Mouse (Mus musculus): ENCODE data around the gene Mrps7. TPM values are rescaled to one million over a fixed set of nuclear protein-coding genes. Genes with fewer than 3 reads are reported as not detected.

Mrps7 gene
- total RNA-seq, 2 experiments from 2014 or later: 50.2 to 54.2 TPM

DNA sequence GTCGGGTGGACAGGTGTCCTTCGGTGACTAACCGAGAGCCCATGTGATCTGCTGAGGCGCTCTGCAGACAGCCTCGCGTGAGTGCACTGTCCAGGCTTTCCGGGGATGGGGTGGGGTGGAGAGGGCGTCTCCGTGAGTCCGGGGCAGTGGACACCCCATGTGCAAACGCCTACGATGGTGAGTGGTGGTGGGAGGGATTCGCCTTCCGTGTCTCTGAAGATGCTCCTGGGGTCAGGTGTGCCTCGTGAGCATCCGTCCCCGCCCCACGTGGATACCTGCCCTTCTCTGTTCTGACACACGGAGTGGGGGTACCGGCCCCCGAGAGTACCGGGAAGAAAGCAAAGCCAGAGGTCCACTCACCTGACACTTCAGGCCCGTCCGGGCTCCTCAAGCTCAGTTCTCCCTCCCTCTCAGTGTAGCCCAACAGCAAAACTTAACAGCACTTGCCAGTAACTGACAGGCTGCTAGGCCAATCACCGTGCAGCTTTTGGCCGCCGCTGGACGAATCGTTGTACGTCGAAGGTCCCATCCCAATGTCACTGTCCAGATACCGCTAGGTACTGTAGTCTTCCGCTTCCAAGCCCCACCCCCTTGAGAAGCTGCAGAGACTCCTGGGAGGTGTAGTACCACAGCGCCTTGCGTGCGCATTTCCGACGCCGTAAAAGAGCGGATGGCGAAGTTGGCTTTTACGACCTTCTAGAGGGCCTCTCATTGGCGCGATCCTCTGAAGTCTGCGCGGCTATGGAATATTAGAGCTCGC, 24.2 kb downstream of the Mrps7 start, which contains the start of gene Slc25a19:
Slc25a19 (minus strand) TSS at position 591 of the 760 bp plus-strand sequence.
- peak; percentile 97 to 98 for DNase-seq (ENCODE audit: low spot score in 2 of 2)

DNA sequence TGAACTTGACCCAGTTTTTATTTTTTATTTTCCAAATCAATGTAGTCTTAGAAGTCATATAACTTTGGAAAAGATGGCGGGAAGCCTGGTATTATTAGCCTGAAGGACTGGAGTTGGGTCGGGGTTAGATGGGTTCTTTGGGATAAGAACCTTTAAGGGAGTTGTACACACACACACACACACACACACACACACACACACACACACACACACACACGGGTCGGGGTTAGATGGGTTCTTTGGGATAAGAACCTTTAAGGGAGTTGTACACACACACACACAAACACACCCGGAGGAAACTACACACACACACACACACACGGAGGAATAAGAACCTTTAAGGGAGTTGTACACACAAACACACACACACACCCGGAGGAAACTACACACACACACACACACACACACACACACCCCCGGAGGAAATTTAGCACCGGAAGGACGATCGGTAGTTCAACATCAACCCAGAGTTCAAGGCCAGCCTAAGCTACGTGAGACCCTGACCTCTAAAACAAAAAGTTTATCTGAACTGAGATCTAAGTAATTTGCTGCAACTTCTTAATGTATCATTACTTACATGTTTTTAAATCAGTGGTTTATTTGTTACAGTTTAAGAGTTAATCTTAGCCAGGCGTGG, 24.9 kb downstream of the Mrps7 start:
- DNase-seq (ENCODE audit: low spot score in 2 of 2): no peak

DNA sequence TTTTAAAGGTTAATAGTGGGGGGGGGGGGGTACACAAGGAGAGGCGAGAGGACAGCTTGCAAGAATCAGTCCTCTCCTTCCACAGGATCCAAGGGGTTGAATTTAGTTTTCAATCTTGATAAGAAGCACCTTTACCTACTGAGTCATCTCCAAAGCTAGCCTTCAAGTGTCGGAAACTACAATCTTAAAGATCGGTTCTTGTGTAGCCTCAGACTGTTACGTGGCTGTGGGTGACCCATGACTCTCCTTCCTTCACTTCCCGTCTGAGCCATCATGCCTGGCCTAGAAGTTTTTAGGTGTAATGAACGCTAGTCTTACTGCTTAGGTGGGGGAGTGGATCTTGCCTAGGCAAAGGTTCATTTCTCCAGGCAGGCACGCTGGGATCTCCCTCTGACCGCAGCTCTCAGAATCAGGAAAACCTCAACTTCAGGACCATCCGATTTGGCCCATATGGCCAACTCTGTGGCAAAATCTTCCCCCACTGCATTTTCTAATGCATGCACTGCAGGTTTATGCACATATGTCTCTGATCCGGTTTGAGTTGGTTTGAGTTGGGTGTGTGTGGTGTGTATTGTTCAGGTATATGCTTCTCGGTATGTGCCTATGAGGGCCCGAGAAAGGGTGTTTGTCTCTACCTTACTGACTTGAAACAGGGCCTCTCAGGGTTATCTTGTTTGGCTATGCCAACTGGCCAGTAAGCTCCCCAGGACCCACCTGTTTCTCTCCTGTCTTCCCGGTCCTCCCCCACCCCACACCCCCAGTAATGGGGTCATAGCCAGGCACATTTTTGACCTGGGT, 26.2 kb downstream of the Mrps7 start:
- no peak for DNase-seq (ENCODE audit: low spot score in 2 of 2)

DNA sequence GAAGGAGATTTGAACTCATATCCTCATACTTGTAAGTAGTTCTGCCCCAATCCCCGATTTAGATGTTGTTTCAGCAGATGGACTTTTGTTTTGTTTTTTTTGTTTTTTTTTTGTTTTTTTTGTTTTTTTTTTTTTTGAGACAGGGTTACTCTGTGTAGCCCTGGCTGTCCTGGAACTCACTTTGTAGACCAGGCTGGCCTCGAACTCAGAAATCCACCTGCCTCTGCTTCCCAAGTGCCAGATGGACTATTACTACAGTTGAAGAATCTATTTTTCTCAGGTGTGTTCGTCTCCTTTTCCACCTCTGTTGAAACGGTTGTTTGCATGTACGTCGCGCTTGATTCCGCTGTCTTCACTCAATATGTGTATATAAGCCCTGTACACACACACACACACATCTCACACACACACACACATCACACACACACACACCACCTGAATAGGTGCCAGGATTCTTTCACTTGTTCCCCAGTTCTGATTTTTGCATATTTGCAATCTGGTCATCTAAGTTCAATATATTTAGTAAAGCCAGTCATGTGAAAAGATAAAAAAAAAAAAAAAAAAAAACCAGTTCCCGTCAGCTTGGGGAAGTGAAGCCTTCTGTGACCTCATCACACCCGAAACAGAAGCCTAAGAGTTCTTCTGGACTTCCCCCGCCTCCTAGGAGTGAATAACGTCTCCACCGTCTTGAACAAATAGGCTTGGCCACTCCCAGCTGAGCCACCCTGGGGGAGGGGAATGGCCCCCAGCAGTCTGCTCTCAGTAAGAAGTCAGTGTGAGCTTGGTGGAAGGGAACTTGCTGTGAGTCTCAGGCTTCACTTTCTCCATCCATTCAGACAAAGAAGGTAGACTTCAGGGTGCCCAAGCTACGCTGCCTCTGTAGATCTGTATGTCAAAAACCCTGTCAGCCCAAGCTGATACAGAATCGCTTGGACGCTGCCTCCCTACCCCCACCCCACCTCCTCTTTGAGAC, 27.1 kb downstream of the Mrps7 start:
- no peak for DNase-seq (ENCODE audit: low spot score in 2 of 2)

DNA sequence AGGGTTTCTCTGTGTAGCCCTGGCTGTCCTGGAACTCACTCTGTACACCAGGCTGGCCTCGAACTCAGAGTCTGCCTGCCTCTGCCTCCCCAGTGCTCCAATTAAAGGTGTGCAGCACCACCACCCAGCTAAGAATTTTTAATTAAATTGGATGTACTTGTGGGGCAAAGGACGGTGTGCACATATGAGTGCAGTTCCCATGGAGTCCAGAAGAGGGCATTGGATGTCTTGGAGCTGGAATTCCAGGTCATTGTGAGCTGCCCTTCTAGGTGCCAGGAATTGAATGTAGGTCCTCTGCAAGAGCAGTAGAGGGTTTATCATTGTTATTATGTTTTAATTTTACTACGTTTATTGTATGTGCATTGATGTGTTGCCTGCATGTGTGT, 27.8 kb downstream of the Mrps7 start:
- no peak for DNase-seq (ENCODE audit: low spot score in 2 of 2)

DNA sequence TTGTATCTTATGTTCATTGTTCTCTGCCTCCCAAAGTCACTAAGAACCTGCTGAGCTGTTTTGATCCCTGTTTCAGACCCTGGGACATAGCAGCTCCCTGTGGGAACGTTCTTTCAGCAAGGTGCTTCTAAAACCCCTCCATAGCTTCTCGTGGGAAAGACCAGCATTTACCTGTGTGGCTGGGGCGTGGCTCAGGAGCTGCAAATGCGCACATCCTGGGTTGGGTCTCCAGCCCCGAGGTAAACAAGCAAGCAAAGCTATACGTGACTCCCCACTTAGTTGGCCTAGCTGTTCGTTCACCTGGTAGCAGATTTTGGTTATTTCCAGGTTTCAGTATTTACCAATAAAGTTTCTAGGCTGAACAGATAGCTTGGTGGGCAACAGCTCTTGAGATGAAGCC, 28.5 kb downstream of the Mrps7 start:
- DNase-seq (ENCODE audit: low spot score in 2 of 2): no peak

DNA sequence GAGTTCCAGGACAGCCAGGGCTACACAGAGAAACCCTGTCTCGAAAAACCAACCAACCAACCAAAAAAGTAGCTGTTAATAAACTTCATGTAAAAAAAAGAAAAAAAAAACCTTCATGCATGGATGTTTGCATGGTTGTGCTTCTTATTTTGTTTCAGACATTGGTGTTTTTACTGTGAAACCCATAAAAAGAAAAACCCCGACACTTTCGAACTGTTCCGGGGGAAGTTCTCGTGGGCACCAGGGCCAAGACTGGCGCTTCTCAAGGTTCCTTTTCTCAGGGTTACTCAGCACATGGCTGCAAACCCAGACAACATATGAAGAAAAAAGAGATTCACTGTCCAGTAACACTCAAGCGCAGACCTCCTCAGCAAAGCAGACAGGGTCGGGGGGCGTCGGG, 29.1 kb downstream of the Mrps7 start:
- no peak for DNase-seq (ENCODE audit: low spot score in 2 of 2)

DNA sequence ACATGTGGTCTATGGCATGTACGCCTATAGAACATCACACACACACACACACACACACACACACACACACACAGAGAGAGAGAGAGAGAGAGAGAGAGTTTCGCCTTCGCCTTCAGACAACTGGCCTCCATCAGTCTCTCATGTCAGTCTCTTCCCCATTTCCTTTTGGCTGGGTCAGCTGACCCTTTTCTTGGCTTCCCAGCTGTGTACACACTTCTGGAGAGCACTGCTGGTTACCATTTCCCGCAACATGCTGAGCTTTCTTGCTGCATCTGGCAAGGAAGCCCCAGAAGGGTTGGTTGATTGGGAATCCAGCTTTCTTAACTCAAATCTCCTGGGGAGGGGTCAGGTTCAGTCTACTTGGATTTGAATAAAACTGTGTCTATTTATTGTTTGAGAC, 30.4 kb downstream of the Mrps7 start:
- DNase-seq (ENCODE audit: low spot score in 2 of 2): no peak

DNA sequence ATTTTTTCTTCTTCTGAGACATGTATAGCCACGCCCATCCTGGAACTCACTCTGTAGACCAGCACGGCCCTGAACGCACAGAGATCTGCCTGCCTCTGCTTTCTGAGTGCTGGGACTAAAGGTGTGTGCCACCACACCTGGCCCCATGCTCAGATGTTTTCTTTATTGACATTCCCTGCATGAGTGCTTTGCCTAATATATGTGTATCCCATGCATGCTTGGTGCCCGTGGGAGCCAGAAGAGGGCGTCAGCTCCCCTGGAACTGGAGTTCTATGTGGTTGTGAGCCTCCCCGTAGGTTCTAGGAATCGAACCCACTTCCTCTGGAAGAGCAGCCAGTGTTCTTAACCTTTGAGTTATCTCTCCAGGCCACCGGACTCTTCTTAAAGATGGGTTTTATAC, 31.3 kb downstream of the Mrps7 start:
- DNase-seq (ENCODE audit: low spot score in 2 of 2): no peak

DNA sequence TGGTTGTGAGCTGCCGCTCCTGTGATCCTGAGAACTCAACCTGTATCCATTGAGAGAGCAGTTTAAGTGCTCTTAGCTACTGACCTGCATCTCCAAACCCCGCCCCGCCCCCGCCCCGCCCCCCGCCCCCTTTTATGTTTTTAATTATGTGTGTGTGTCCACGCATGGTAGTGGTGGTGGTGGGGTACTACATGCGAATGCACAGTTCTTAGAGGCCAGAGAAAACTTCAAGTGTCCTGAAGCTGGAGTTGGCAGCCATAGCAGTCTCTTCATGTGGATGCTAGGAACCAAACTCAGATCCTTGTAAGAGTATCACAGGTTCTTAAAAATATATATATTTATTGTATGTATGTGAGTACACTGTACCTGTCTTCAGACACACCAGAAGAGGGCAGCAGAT, 31.8 kb downstream of the Mrps7 start:
- no peak for DNase-seq (ENCODE audit: low spot score in 2 of 2)

DNA sequence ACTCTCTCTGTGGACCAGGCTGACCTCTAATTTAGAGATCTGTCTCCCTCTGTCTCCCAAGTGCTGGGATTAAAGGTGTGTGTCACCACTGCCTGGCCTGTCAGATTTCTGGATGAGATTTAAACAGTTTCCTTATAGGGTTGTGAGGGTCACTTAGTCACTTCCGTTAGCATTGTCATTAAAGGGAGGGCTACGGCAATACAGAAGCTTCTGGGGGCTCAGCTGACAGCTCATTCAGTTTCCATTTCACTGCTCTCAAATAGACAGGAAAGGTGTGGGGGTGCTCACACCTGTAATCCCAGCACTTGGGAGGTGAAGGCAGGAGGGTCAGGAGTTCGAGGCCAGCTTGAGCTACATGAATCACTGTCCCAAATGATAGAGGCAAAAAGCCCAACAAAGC, 33.2 kb downstream of the Mrps7 start:
- no peak for DNase-seq (ENCODE audit: low spot score in 2 of 2)

DNA sequence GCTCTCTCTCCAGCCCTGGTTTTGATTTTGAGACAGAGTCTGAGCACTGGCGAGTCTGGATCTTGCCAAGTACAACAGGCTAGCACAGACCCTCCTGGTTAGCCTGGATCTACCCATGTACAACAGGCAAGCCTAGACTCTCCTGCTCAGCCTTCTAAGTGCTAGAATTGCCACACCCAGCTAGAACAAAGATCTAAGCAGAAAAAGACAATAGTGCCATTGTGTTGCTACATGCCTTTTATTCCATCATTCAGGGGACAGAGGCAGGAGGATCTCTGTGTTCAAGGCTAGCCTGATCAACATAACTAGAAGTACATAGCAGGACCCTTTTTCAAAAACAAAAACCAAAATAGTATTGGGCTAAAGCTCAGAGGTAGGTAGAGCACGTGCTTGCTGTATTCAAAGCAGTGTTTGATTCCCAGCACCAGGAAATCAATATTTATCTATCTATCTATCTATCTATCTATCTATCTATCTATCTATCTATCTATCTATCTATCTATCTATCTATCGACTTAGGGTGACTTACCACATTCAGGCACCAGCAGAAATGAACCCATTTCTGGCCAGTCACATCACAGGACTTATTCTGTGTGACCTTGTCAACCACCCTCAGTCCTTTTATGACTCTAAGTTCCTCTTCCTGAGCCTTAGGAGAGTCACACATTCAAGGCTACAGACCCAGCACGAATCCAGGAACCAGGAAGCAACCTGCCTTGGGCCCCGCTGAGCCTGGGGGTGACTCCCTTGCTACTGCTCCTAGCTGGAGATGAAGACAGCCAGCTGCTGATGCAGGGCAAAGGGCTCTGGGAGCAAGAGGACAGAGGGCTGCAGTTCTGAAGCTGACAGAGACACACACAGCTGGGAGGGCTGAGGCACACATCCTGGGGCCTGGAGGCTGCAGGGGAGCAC, 35.0 kb downstream of the Mrps7 start:
- no peak for DNase-seq (ENCODE audit: low spot score in 2 of 2)

DNA sequence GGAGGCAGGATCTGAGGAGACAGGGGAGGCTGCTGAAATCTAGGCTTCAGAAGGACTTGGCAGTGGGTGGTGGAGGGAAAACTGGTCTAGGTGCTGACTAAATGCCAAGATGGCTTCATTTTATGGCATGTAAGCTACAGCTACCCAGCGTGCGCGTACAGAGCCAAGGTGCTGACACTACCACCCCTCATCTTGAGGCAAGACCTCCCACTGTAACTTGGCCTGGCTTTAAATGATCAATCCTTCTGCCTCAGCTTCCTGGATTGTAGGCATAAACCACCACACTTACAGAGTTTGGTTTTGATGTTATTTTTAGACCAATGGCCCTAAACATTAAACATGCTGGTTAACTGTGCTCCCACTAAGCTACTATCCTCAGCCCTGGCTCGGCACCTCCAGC, 35.8 kb downstream of the Mrps7 start:
- no peak for DNase-seq (ENCODE audit: low spot score in 2 of 2)

DNA sequence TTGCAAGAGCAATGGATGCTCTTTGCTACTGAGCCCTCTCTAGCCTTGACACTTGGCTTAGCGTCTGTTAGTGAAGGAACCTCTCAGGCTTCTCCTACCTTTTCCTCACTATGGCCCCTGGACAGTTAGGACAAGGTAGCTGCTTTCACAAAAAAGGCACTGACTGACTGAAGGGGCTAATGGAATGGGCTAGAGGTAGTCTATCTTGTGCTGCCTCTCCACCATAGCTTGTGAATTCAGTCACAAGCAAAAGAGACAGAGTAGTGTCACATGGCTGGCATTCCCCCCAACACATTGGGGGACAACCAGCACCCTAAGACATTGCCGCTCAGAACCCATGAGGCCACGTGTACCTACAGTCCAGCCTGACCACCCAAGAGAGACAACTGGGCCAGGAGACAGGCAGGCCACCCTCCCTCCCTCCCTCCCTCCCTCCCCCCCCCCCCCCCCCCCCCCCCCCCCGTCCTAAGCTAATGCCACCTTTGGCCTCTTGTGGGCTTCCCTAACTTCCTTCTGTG, 36.6 kb downstream of the Mrps7 start:
- DNase-seq (ENCODE audit: low spot score in 2 of 2): no peak

DNA sequence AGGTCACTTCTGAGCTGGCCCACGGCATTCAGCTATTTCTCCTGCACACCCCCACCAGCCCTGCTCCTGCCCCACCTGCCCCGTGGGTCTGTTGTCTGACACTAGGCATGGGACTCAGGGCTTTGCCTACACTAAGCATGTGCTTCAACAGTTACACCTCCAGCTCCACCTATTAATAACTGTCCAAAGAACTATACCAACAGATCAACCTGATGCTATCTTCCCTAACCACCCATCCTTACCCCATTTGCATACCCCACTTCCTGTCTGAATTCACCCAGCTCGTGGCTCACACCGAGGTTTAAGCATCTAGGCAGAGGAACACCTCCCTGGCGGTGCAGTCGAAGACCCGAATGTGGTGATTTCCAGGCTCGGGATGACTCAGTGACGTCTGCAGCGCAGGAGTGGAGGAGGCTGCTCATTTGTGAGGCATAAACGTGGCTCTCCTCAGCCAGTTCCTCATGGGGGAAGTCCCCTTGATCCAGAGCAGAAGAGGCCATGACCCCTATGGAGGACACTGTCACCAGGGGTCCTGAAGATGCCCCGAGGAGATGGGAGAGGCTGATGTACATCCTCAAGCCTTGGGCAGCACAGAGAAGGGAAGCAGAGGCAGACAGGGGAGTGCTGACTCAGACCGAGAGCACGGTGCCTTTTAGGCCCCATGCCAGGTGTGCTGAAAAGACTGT, 37.4 kb downstream of the Mrps7 start:
- DNase-seq (ENCODE audit: low spot score in 2 of 2): no peak

DNA sequence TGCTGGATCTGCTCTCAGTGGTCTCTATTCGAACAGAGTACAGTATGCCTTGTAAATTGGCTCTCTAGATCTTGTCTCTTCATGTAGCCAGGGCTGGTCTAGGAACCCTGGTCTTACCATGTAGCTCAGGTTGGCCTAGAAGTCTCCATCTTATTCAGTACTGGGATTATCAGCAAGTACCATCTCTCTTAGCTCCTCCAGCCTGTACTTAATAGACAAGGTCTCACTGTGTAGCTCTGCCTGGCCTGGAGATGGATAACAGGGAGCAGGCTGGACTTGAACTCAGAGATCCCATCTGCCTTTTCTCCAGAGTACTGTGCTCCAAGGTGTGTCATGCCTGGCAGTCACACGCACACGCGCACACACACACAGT, 37.9 kb downstream of the Mrps7 start:
- DNase-seq (ENCODE audit: low spot score in 2 of 2): no peak

DNA sequence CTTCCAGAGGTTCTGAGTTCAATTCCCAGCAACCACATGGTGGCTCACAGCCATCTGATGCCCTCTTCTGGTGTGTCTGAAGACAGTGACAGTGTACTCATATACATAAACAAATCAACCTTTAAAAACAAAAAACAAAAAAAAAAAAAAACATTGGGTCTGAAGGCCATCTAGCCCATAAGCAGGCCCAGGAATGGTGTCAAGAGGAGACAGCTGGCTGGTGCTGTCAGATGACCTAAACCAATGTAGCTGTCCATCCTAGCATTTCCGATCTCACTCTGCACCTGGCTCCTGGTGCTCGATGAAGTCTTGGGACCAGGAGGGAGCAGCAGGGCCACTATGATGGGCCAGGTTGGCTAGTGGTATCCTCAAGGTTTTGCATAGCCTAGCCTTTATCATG, 39.0 kb downstream of the Mrps7 start:
- no peak for DNase-seq (ENCODE audit: low spot score in 2 of 2)

DNA sequence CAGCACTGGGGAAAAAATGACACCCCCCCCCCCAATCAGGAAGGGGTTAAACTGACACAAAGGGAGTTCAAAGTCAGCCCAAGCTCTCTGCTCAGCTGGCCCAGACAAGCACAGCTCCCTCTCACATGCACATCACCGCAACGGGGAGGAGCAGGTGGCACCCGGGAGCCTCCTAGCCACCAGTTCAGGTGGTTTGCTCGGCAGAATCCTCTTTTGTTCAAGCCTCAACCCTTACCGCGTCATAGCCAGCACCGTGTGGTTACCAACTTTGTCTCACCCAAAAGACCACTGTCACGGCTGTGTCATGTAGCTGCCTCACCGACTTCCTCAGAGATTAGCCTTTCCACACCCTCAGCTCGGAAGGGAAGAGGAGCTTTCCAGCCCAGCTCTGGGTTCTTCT, 39.5 kb downstream of the Mrps7 start:
- no peak for DNase-seq (ENCODE audit: low spot score in 2 of 2)

DNA sequence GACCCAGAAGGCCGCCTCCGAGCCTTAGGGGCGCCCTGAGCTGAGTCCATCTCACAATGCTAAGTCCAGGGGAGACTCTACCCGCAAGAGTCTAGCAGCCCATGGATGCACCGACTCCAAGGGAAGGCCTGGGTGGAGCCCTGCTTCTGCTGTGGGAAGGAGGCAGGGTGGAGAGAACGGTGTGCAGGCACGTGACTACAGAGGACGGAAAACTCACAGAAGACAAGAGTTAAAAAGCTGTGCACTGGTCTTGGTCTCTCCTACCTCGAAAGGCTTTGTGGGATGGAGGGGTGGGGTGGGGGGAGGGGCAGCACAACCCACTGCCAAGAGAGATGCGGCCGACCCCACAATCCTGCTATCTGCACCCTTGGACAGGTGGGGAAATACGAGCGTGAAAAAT, 40.6 kb downstream of the Mrps7 start:
- no peak for DNase-seq (ENCODE audit: low spot score in 2 of 2)
